Mouse (Mus musculus) E14TG2a.4 (cell line): Measurements from ENCODE around the gene Irgm1.

Experiments
- CTCF ChIP-seq: conservative IDR thresholded peaks from 2 replicates; pipeline ENCODE4 v1.5.1; 2014; ENCODE audit warnings: low read length
- POU5F1 ChIP-seq: IDR thresholded peaks from 2 replicates; pipeline ENCODE4 v1.6.1; 2014; ENCODE audit warnings: low read length, borderline replicate concordance

GRCm38 (mm10) chr11:48872695-48873300, 1.3 kb upstream of the Irgm1 start:
- TF ChIP-seq CTCF = no peak
- no peak for TF ChIP-seq POU5F1
